Mouse (Mus musculus): ENCODE results near the gene Vmn1r58. TPM values are rescaled to one million over a fixed set of nuclear protein-coding genes. Genes with fewer than 3 reads are reported as not detected.
"Not testable (repeated sequence)": the region's sequence is repeated elsewhere in the genome, so short reads cannot be mapped to it uniquely, and the experiment has no call there.

Gene Vmn1r58
- total RNA-seq (2021): not detected
- long read RNA-seq, experiment 1: 0 reads
- long read RNA-seq, experiment 2: 0 reads

GRCm38 (mm10) chr7:5413296-5413695, at the start of gene Vmn1r58:
TSS of gene Vmn1r58 (minus strand) at chr7:5413396.
- intact Hi-C loops (cut with DNase I); DNase-seq: not testable (repeated sequence)

DNA sequence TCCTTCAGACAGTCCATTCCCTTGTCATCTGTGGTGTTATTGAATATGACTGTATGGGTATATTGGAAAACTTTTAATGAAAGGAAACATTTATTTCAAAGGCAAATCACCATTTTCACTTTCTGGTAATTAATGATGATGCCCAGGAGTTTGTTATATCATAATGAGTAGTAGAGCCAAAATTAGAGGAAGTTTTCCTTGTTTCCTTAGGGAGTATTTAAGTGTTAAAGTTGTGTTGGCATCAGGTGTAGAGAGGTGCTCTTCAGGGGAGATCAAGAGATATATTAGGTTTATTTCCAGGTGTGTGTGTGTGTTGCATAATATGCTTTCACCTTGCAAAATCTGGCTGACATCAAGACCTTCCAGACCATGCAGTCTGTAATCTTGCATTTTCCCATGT, 43.5 kb upstream of the Vmn1r58 start, which contains the start of gene Vmn1r59:
Gene Vmn1r59 (minus strand): TSS at position 101 of the 400 bp plus-strand sequence.
- intact Hi-C loops (cut with DNase I): loop anchor here (5.0 kb wide), 1 partner anchor 224 kb away; no protein-coding TSS in a partner anchor

GRCm38 (mm10) chr7:5454011-5454410, 40.8 kb upstream of the Vmn1r58 start:
- DNase-seq; intact Hi-C loops (cut with DNase I): not testable (repeated sequence)

More for the DNA sequence above, 43.5 kb upstream of the Vmn1r58 start, which contains the start of gene Vmn1r59:
- DNase-seq: no peak

- intact Hi-C loops (cut with DNase I): no loop called here
- no peak for DNase-seq
These were observed 35.4 kb upstream of the Vmn1r58 start for GRCm38 (mm10) chr7:5448627-5449026.

- intact Hi-C loops (cut with DNase I): no loop called here
- DNase-seq: no peak
These were observed 7.0 kb downstream of the Vmn1r58 start for GRCm38 (mm10) chr7:5406201-5406600.

DNA sequence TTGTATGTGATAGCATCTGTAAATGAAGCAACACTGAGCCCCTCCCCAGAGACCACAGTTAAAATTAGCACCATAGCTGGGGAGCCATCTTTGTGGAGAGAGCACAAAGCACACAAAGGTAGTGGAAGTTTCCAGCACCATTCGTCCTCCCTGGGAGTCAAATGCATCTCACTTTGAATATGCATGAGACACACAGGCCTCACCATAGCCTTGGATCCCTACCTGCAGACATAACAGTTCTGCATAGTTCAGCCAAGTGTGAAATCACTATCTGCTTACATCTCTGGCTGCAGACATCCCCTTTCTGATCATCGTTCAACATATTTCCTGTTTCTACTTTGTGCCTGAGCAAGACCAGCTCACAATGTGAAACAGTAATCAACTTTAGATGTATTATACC, 46.5 kb downstream of the Vmn1r58 start:
- intact Hi-C loops (cut with DNase I): no loop called here
- no peak for DNase-seq

- DNase-seq: no peak
- intact Hi-C loops (cut with DNase I): no loop called here
These were observed 49.6 kb downstream of the Vmn1r58 start for GRCm38 (mm10) chr7:5363599-5363998.

Other genes with a start within 250 kb of the Vmn1r58 start
- gene Vmn1r56, start 216.6 kb downstream of the Vmn1r58 start, total RNA-seq (2021): not detected
- gene Vmn1r57, start 194.9 kb downstream of the Vmn1r58 start, total RNA-seq (2021): not detected
- not detected for gene Gm5065, start 62.9 kb downstream of the Vmn1r58 start, total RNA-seq (2021)
- not detected for gene Nlrp2, start 62.4 kb downstream of the Vmn1r58 start, total RNA-seq (2021)
- not detected for gene Vmn1r59, start 43.4 kb upstream of the Vmn1r58 start, total RNA-seq (2021)
- not detected for gene Vmn2r28, start 80.6 kb upstream of the Vmn1r58 start, total RNA-seq (2021)
- gene Vmn1r60, start 133.9 kb upstream of the Vmn1r58 start, total RNA-seq (2021): not detected
- gene Vmn1r61, start 199.9 kb upstream of the Vmn1r58 start, total RNA-seq (2021): not detected